Mouse (Mus musculus): ENCODE measurements around the gene Stau1. TPM values are rescaled to one million over a fixed set of nuclear protein-coding genes. Genes with fewer than 3 reads are reported as not detected.

The Stau1 gene
- polyA plus RNA-seq (2017; shearing (Covaris generic)), result 119 TPM

GRCm38 (mm10) chr2:166995796-166996532, at the start of gene Stau1:
Gene Stau1 (minus strand): TSS chr2:166996299.

GRCm38 (mm10) chr2:167014702-167015381, 18.7 kb upstream of the Stau1 start, which contains the start of gene Ddx27:
Gene Ddx27 (plus strand): TSS chr2:167015193.

GRCm38 (mm10) chr2:166905711-166906522, 90.2 kb downstream of the Stau1 start, which contains the start of gene Cse1l:
Gene Cse1l (plus strand): TSS chr2:166906040.

Other genes starting within 250 kb of the Stau1 start
- 3.9 TPM for gene Trp53rkb, start 203.8 kb downstream of the Stau1 start, polyA plus RNA-seq (2017; shearing (Covaris generic))
- gene Arfgef2, start 190.7 kb downstream of the Stau1 start, polyA plus RNA-seq (2017; shearing (Covaris generic)), result 29.6 TPM
- gene Cse1l, start 90.3 kb downstream of the Stau1 start, polyA plus RNA-seq (2017; shearing (Covaris generic)), result 127 TPM
- 89.4 TPM for gene Ddx27, start 18.9 kb upstream of the Stau1 start, polyA plus RNA-seq (2017; shearing (Covaris generic))
- gene Znfx1, start 66.7 kb upstream of the Stau1 start, polyA plus RNA-seq (2017; shearing (Covaris generic)), result 46.8 TPM
- gene Kcnb1, start 193.9 kb upstream of the Stau1 start, polyA plus RNA-seq (2017; shearing (Covaris generic)), result 0.15 TPM
- gene Ptgis, start 244.3 kb upstream of the Stau1 start, polyA plus RNA-seq (2017; shearing (Covaris generic)), result not detected